In the genomic region with DNA sequence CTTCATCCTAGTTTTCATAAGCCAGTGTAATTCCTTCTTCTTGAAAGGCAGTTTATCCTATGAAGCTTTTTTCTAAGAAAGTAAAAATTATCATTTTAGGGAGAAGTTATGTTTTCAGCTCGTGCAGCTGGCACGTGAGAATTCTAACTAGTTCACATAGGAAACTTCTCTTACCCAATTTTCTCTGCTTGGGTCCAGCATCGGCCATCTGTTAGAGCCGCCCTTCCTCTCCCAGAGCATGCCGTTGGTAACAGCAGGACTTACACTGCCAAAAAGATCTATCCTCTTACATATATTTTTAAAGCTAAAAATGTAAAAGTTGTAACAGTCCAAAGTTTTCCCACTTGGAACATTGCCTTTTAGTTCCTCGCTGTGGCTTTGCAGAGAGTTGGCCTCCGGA, we compare ENCODE assay signal across 17 mouse cellular contexts. TPM values are rescaled to one million over a fixed set of nuclear protein-coding genes. Genes with fewer than 3 reads are reported as not detected.
DNase-seq lines count a peak whose midpoint lies in the region; ATAC-seq and TF ChIP-seq lines count a peak whose summit lies in the region.
"Had no signal": no experiment of that assay in that cellular context is flagged by ENCODE, and none has a peak within 500 bp of the region (broad histone marks: within the 10 kb centered on the region; RNA-seq: fewer than 3 reads in every experiment).

No protein-coding gene starts in this region.

- 74% methylated on average over 7 of the region's 7 CpGs for WGBS in lung, embryonic 14.5 days
- 61% methylated on average over 7 of the region's 7 CpGs for WGBS in liver, embryonic 13.5 days (ENCODE audit: insufficient replicate concordance)

- no peak overlapping the region for H3K4me2 ChIP-seq in lung, embryonic 14.5 days
- peak overlapping the region; percentile 58 for H3K4me2 ChIP-seq in liver, embryonic 13.5 days
- H3K4me2 ChIP-seq: forebrain, embryonic 15.5 days; hindbrain, embryonic 13.5 days; limb, embryonic 15.5 days had no signal

- H3K4me1 ChIP-seq in lung, embryonic 14.5 days (ENCODE audit: insufficient read depth) = peaks cover 4% of the 10 kb centered on the region; the same call in 1 of the 2 replicates
- H3K4me1 ChIP-seq in testis, adult 2 months (ENCODE audit: control insufficient read depth, insufficient read depth, low read length) = no peaks in the 10 kb centered on the region
- H3K4me1 ChIP-seq in liver, embryonic 13.5 days (replicated peaks) = peaks cover 71% of the 10 kb centered on the region
- H3K4me1 ChIP-seq: forebrain, embryonic 15.5 days had no signal

- DNase-seq in lung, embryonic 14.5 days = peak; percentile 41
- no peak for DNase-seq in lung, postnatal 10 days
- no peak for DNase-seq in testis, postnatal 14 days (ENCODE audit: low spot score)
- no peak for DNase-seq in liver, embryonic 13.5 days
- DNase-seq in layer of hippocampus, adult 11-12 months (ENCODE audit: low spot score) = no peak
- DNase-seq: cerebellum, postnatal 10 days; gastrocnemius, adult 2 months; heart, adult 18-20 months; kidney, postnatal 4 days; thymus, adult 2 months had no signal

- peaks cover 10% of the 10 kb centered on the region; the same call in 1 of the 2 replicates for H3K36me3 ChIP-seq in lung, embryonic 14.5 days (ENCODE audit: insufficient read depth)
- H3K36me3 ChIP-seq in testis, adult 2 months (ENCODE audit: control insufficient read depth, insufficient read depth, low read length) = no peaks in the 10 kb centered on the region
- H3K36me3 ChIP-seq in liver, embryonic 13.5 days = no peaks in the 10 kb centered on the region
- H3K36me3 ChIP-seq: forebrain, embryonic 15.5 days; G1E had no signal

- TF ChIP-seq CTCF in lung, embryonic 14.5 days (IDR thresholded peaks at IDR 0.05; ENCODE audit: low read depth) = no peak
- TF ChIP-seq CTCF in testis, adult 2 months (IDR thresholded peaks at IDR 0.05; ENCODE audit: control insufficient read depth, insufficient read depth, insufficient replicate concordance, low read depth, low read length) = no peak

- no peaks in the 10 kb centered on the region for H3K9me3 ChIP-seq in lung, embryonic 14.5 days (ENCODE audit: low read depth, low read length)
- no peaks in the 10 kb centered on the region for H3K9me3 ChIP-seq in liver, embryonic 13.5 days (replicated peaks)
- H3K9me3 ChIP-seq: forebrain, embryonic 15.5 days; hindbrain, embryonic 13.5 days; limb, embryonic 15.5 days; megakaryocyte, embryonic 14.5 days had no signal

- TF ChIP-seq POLR2A in testis, adult 2 months (IDR thresholded peaks at IDR 0.05; ENCODE audit: control insufficient read depth, low read depth, low read length) = no peak

- no peaks in the 10 kb centered on the region for H3K27me3 ChIP-seq in lung, embryonic 14.5 days (ENCODE audit: insufficient read depth, low read length)
- no peaks in the 10 kb centered on the region for H3K27me3 ChIP-seq in testis, adult 2 months (ENCODE audit: control insufficient read depth, insufficient read depth, low read length)
- H3K27me3 ChIP-seq in liver, embryonic 13.5 days = no peaks in the 10 kb centered on the region
- H3K27me3 ChIP-seq: forebrain, embryonic 15.5 days; hindbrain, embryonic 13.5 days; limb, embryonic 15.5 days; megakaryocyte, embryonic 14.5 days had no signal

- ATAC-seq in lung, embryonic 14.5 days (ENCODE audit: insufficient read depth) = no peak
- no peak for ATAC-seq in liver, embryonic 13.5 days (ENCODE audit: low read depth)
- no peak for ATAC-seq in megakaryocyte progenitor cell, adult 5-6 weeks (replicated peaks; ENCODE audit: poor library complexity)
- ATAC-seq: forebrain, embryonic 15.5 days had no signal

- no peak overlapping the region for H3K9ac ChIP-seq in lung, embryonic 14.5 days
- peak overlapping the region; percentile 70 for H3K9ac ChIP-seq in liver, embryonic 13.5 days
- H3K9ac ChIP-seq: forebrain, embryonic 15.5 days; hindbrain, embryonic 13.5 days; limb, embryonic 15.5 days had no signal

- 0 out of 2 replicates have a peak overlapping the region, but pooled peaks have one; percentile 24 for H3K27ac ChIP-seq in lung, embryonic 14.5 days (ENCODE audit: low read depth)
- peak overlapping the region; percentile 25; the same call in 1 of the 2 replicates for H3K27ac ChIP-seq in testis, adult 2 months (ENCODE audit: control insufficient read depth, insufficient read depth, low read depth, low read length)
- H3K27ac ChIP-seq in liver, embryonic 13.5 days = peak overlapping the region; percentile 96
- H3K27ac ChIP-seq: forebrain, embryonic 15.5 days; gastrocnemius, adult 2 months; hindbrain, embryonic 13.5 days; limb, embryonic 15.5 days had no signal

- no peak overlapping the region for H3K4me3 ChIP-seq in lung, embryonic 14.5 days (ENCODE audit: low read depth, low read length)
- no peak overlapping the region for H3K4me3 ChIP-seq in testis, adult 2 months (ENCODE audit: control insufficient read depth, low read depth, low read length)
- no peak overlapping the region; the same call in 1 of the 2 replicates for H3K4me3 ChIP-seq in liver, embryonic 13.5 days (replicated peaks)
- H3K4me3 ChIP-seq: forebrain, embryonic 15.5 days; gastrocnemius, adult 2 months; hindbrain, embryonic 13.5 days; limb, embryonic 15.5 days had no signal

RNA-seq across cellular contexts. Expression of a gene that starts 33.4 kb away (rescaled TPM):
- polyA plus RNA-seq in lung, embryonic 14.5 days (2014; fragmentation: Nextera tagmentation; extraction: Ambion mirVana) = 1,473 and 1,526 TPM in 2 replicates
- 89.9 and 90.6 TPM in 2 replicates for polyA plus RNA-seq in testis, adult 2 months (2012; rRNA removed)
- 1,129 and 1,231 TPM in 2 replicates for polyA plus RNA-seq in liver, embryonic 13.5 days (2015; fragmentation: Nextera tagmentation; extraction: Ambion mirVana)
- total RNA-seq in megakaryocyte progenitor cell, adult 5-6 weeks (2015) = 3,851 and 3,962 TPM in 2 replicates
- 6,854 and 7,683 TPM in 2 replicates for total RNA-seq in megakaryocyte progenitor cell, adult 5-6 weeks (2017)

Comparison
In these comparisons a context has a peak if more than half of its experiments do, and no peak if none do; other contexts are left out.
1. H3K27ac ChIP-seq: peak in every context shown above with its lines; median percentile 96 in liver, embryonic 13.5 days; 25 in testis, adult 2 months; 24 in lung, embryonic 14.5 days.
2. RNA of a gene that starts 33.4 kb away (polyA plus RNA-seq): 1,473 to 1,526 TPM in lung, embryonic 14.5 days and 1,129 to 1,231 TPM in liver, embryonic 13.5 days; 89.9 to 90.6 TPM in testis, adult 2 months; every median in the first group is over 10 times any median in the second.